Mouse (Mus musculus): ENCODE results near the gene Kalrn. TPM values are rescaled to one million over a fixed set of nuclear protein-coding genes. Genes with fewer than 3 reads are reported as not detected.

The Kalrn gene
- polyA plus RNA-seq, 1 experiment: 1.5 TPM

- H3K4me1 ChIP-seq (ENCODE audit: control insufficient read depth, insufficient read depth, insufficient read length, low read length): no peaks in the 10 kb centered on the region
- no peak overlapping the region for H3K4me3 ChIP-seq (ENCODE audit: insufficient read depth, low read depth, low read length)
- no peak overlapping the region for H3K27ac ChIP-seq (replicated peaks; ENCODE audit: low read depth, low read length)
Measured at GRCm38 (mm10) chr16:34046268-34047005, 526.9 kb downstream of the Kalrn start.

GRCm38 (mm10) chr16:34044539-34044938 lies 528.8 kb downstream of the Kalrn start:
- H3K27ac ChIP-seq (replicated peaks; ENCODE audit: low read depth, low read length): no peak overlapping the region
- H3K4me3 ChIP-seq (ENCODE audit: insufficient read depth, low read depth, low read length): no peak overlapping the region
- H3K4me1 ChIP-seq (ENCODE audit: control insufficient read depth, insufficient read depth, insufficient read length, low read length): no peaks in the 10 kb centered on the region

- Histone ChIP-seq H3K27ac (replicated peaks; ENCODE audit: low read depth, low read length) (no peak overlapping the region), H3K4me1 (ENCODE audit: control insufficient read depth, insufficient read depth, insufficient read length, low read length) (no peaks in the 10 kb centered on the region), H3K4me3 (ENCODE audit: insufficient read depth, low read depth, low read length) (no peak overlapping the region)
Measured at GRCm38 (mm10) chr16:34043048-34043795, 530.1 kb downstream of the Kalrn start.

- H3K27ac ChIP-seq (replicated peaks; ENCODE audit: low read depth, low read length): no peak overlapping the region
- no peaks in the 10 kb centered on the region for H3K4me1 ChIP-seq (ENCODE audit: control insufficient read depth, insufficient read depth, insufficient read length, low read length)
- no peak overlapping the region for H3K4me3 ChIP-seq (ENCODE audit: insufficient read depth, low read depth, low read length)
Measured at GRCm38 (mm10) chr16:34042586-34042985, 530.7 kb downstream of the Kalrn start.

- no peak overlapping the region for H3K4me3 ChIP-seq (ENCODE audit: insufficient read depth, low read depth, low read length)
- no peak overlapping the region for H3K27ac ChIP-seq (replicated peaks; ENCODE audit: low read depth, low read length)
- H3K4me1 ChIP-seq (ENCODE audit: control insufficient read depth, insufficient read depth, insufficient read length, low read length): no peaks in the 10 kb centered on the region
Measured at GRCm38 (mm10) chr16:34040276-34040675, 533.1 kb downstream of the Kalrn start.

GRCm38 (mm10) chr16:34039736-34040135 lies 533.6 kb downstream of the Kalrn start:
- Histone ChIP-seq H3K4me1 (ENCODE audit: control insufficient read depth, insufficient read depth, insufficient read length, low read length) (no peaks in the 10 kb centered on the region), H3K27ac (replicated peaks; ENCODE audit: low read depth, low read length) (no peak overlapping the region), H3K4me3 (ENCODE audit: insufficient read depth, low read depth, low read length) (no peak overlapping the region)

- H3K27ac ChIP-seq (replicated peaks; ENCODE audit: low read depth, low read length): no peak overlapping the region
Measured at GRCm38 (mm10) chr16:34036327-34037047, 536.8 kb downstream of the Kalrn start.

GRCm38 (mm10) chr16:34035780-34036179 lies 537.6 kb downstream of the Kalrn start:
- H3K27ac ChIP-seq (replicated peaks; ENCODE audit: low read depth, low read length): no peak overlapping the region
- no peaks in the 10 kb centered on the region for H3K4me1 ChIP-seq (ENCODE audit: control insufficient read depth, insufficient read depth, insufficient read length, low read length)
- H3K4me3 ChIP-seq (ENCODE audit: insufficient read depth, low read depth, low read length): no peak overlapping the region

More at GRCm38 (mm10) chr16:34036327-34037047, 536.8 kb downstream of the Kalrn start:
- Histone ChIP-seq H3K4me3 (ENCODE audit: insufficient read depth, low read depth, low read length) (no peak overlapping the region), H3K4me1 (ENCODE audit: control insufficient read depth, insufficient read depth, insufficient read length, low read length) (no peaks in the 10 kb centered on the region)

GRCm38 (mm10) chr16:34034267-34034666 lies 539.1 kb downstream of the Kalrn start:
- Histone ChIP-seq H3K4me3 (ENCODE audit: insufficient read depth, low read depth, low read length) (no peak overlapping the region), H3K4me1 (ENCODE audit: control insufficient read depth, insufficient read depth, insufficient read length, low read length) (no peaks in the 10 kb centered on the region), H3K27ac (replicated peaks; ENCODE audit: low read depth, low read length) (no peak overlapping the region)

- H3K27ac ChIP-seq (replicated peaks; ENCODE audit: low read depth, low read length): no peak overlapping the region
- no peaks in the 10 kb centered on the region for H3K4me1 ChIP-seq (ENCODE audit: control insufficient read depth, insufficient read depth, insufficient read length, low read length)
- H3K4me3 ChIP-seq (ENCODE audit: insufficient read depth, low read depth, low read length): no peak overlapping the region
Measured at GRCm38 (mm10) chr16:34032011-34032645, 541.2 kb downstream of the Kalrn start.

GRCm38 (mm10) chr16:34031565-34031964 lies 541.8 kb downstream of the Kalrn start:
- H3K4me3 ChIP-seq (ENCODE audit: insufficient read depth, low read depth, low read length): no peak overlapping the region
- no peak overlapping the region for H3K27ac ChIP-seq (replicated peaks; ENCODE audit: low read depth, low read length)
- H3K4me1 ChIP-seq (ENCODE audit: control insufficient read depth, insufficient read depth, insufficient read length, low read length): no peaks in the 10 kb centered on the region

GRCm38 (mm10) chr16:34030379-34030778 lies 543.0 kb downstream of the Kalrn start:
- Histone ChIP-seq H3K4me3 (ENCODE audit: insufficient read depth, low read depth, low read length) (no peak overlapping the region), H3K27ac (replicated peaks; ENCODE audit: low read depth, low read length) (no peak overlapping the region), H3K4me1 (ENCODE audit: control insufficient read depth, insufficient read depth, insufficient read length, low read length) (no peaks in the 10 kb centered on the region)

GRCm38 (mm10) chr16:34029790-34030189 lies 543.5 kb downstream of the Kalrn start:
- H3K27ac ChIP-seq (replicated peaks; ENCODE audit: low read depth, low read length): no peak overlapping the region
- no peaks in the 10 kb centered on the region for H3K4me1 ChIP-seq (ENCODE audit: control insufficient read depth, insufficient read depth, insufficient read length, low read length)
- no peak overlapping the region for H3K4me3 ChIP-seq (ENCODE audit: insufficient read depth, low read depth, low read length)

GRCm38 (mm10) chr16:34017241-34017640 lies 556.1 kb downstream of the Kalrn start:
- no peak overlapping the region for H3K4me3 ChIP-seq (ENCODE audit: insufficient read depth, low read depth, low read length)
- no peak overlapping the region for H3K27ac ChIP-seq (replicated peaks; ENCODE audit: low read depth, low read length)
- H3K4me1 ChIP-seq (ENCODE audit: control insufficient read depth, insufficient read depth, insufficient read length, low read length): no peaks in the 10 kb centered on the region

All from brown adipose tissue, adult 24 weeks (tissue).